Mouse (Mus musculus) C2C12 (cell line): ENCODE results near the gene Palld.

ENCODE experiments used
- CEBPB ChIP-seq: IDR thresholded peaks from one replicate; pipeline ENCODE4 v1.6.1; 2011; ENCODE audit warnings: low read depth, mild to moderate bottlenecking, control low read depth, moderate library complexity
- CTCF ChIP-seq: IDR thresholded peaks from one replicate; pipeline ENCODE4 v1.5.1; 2011; ENCODE audit not compliant: control insufficient read depth, insufficient read depth, insufficient read length
- FOSL1 ChIP-seq: IDR thresholded peaks from one replicate; pipeline ENCODE4 v1.8.0; 2011; ENCODE audit warnings: mild to moderate bottlenecking, low read length; ENCODE audit not compliant: poor library complexity, insufficient read depth, severe bottlenecking
- MAX ChIP-seq: IDR thresholded peaks from one replicate; pipeline ENCODE4 v1.6.1; 2011; ENCODE audit warnings: mild to moderate bottlenecking, control low read depth
- MYOD1 ChIP-seq: IDR thresholded peaks from one replicate; pipeline ENCODE4 v1.6.1; 2011; ENCODE audit warnings: low read depth; ENCODE audit not compliant: control insufficient read depth, insufficient read length
- MYOG ChIP-seq: IDR thresholded peaks from one replicate; pipeline ENCODE4 v1.6.1; 2011; ENCODE audit not compliant: control insufficient read depth, insufficient read length; ENCODE audit errors: extremely low read depth
- USF1 ChIP-seq: IDR thresholded peaks from one replicate; pipeline ENCODE4 v1.6.1; 2011; ENCODE audit warnings: low read depth, mild to moderate bottlenecking, control low read depth, moderate library complexity

- no peak for TF ChIP-seq CTCF
- TF ChIP-seq CEBPB = no peak
- no peak for TF ChIP-seq MAX
- TF ChIP-seq MYOD1 = no peak
- no peak for TF ChIP-seq USF1
- no peak for TF ChIP-seq MYOG
- no peak for TF ChIP-seq FOSL1
Observed at GRCm38 (mm10) chr8:61722226-61722625, 180.3 kb downstream of the Palld start.
